Mouse (Mus musculus): ENCODE data around the gene Rab3il1.

Gene Rab3il1

GRCm38 (mm10) chr19:10058352-10058825 lies 56.9 kb downstream of the Rab3il1 start:
- in situ Hi-C loops (cut with MboI, MseI), result no loop called here

- in situ Hi-C loops (cut with MboI, MseI), result no loop called here
These were observed 57.5 kb downstream of the Rab3il1 start for GRCm38 (mm10) chr19:10058876-10059427.

- in situ Hi-C loops (cut with MboI, MseI), result no loop called here
These were observed 58.6 kb downstream of the Rab3il1 start for GRCm38 (mm10) chr19:10059911-10060567.

DNA sequence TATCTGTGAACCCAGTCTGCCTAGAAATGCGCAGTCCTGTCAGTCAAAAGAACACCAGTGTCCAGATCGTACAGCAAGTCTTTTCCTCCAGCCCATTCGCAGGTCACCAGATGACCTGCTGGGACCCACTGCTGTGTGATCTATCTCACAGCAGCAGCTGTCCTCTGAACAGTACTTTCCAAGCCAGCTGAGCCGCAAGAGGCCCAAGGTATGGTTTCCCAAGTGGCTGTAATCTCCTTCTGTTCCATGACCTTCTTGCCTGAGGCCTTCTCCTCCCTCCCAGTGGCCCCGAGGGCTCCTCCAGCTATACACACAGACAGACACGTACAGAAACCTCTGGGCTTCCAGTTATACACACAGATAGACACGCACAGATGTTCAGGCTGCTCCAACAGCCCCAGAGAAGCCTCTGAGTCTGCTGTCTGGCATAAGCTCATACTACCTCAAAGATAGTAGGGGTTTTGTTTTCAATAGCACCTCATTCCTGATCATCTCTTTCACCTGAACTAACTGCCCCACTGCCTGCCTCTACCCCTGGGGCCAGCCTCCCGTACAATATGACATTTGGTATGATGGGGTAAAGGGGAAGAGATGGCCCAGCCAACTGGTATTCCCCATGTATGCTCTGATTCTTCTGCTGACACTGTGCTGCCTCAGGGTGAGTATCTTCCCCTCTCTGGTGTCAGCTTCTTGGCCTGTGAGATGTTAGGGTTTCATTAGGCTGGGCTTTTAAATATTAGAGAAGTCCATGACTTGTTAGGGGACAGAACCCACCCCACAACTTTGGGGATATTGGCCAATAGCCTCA lies 59.5 kb downstream of the Rab3il1 start:
- in situ Hi-C loops (cut with MboI, MseI), result no loop called here

GRCm38 (mm10) chr19:10061624-10062023 lies 60.2 kb downstream of the Rab3il1 start:
- in situ Hi-C loops (cut with MboI, MseI), result no loop called here

- in situ Hi-C loops (cut with MboI, MseI), result no loop called here
These were observed 60.8 kb downstream of the Rab3il1 start for GRCm38 (mm10) chr19:10062292-10062691.

- in situ Hi-C loops (cut with MboI, MseI), result no loop called here
These were observed 61.4 kb downstream of the Rab3il1 start for GRCm38 (mm10) chr19:10062862-10063261.

DNA sequence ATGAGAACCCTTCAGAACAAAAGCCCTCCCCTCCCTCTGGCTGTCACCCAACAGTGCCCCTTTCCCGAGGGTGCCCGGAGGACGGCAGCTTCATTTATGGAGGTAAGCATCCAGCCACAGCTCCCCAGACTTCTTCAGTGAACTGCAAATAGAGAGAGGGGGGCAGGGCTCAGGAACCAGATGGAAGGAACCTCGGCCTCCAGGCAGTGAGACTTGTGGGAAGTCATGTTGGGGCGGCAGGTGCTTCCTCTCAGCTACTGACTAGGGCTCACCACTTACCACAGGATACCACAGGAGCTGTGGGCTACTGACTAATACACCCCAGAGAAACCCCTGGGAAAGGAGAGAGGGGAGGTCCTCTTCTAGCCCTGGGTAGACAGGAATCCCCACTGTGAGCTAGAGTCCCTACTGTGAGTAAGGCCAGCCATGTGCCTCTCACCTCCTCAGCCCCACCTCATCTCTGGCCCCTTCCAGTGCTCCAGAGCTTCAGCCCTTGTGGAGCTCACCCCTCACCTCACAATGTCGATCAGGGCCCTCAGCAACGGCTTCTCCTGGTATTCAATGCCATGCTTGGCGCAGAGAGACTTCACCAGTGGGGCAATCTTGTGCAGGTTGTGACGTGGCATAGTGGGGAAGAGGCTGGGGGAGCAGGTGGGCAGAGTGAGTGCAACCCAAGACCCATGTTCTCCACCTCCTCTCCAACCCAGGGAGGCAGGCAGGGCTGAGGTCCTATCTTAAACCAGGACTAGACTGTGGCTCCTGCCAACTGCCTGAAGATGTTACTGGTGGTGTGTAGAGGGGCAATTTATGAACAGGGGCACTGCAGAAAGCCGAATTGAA lies 62.9 kb downstream of the Rab3il1 start:
- in situ Hi-C loops (cut with MboI, MseI), result no loop called here

DNA sequence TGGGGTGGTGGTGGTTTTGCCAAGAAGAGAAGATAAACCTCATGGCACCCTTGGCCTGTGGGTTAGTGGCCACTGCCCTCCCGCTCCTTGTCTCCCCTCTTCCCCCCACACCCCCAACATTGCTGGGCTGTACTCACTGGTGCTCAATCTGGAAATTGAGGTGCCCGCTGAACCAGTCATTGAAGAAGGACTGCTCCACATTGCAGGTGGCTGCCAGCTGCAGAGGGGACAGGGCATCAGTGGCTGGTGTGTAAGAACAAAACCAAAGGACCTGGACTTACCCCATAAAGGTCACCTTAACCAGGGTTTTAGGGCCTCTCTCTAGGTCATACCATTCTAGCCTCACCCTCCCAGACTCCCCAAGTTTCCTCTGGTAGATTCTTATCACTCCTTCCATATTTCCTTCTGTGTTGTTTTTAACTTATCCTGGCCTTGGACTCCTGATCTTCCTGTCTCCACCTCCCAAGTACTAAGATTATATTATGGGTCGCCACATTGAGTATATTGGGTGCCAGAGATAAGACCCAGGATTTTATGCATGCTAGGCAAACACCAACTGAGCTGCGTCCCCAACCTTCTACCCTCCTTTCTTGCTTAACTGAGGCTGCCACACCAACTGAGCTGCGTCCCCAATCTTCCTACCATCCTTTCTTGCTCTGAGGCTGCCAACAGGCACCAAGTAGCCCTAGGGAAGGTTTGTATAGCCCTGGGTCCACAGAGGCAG lies 64.2 kb downstream of the Rab3il1 start:
- in situ Hi-C loops (cut with MboI, MseI), result no loop called here

DNA sequence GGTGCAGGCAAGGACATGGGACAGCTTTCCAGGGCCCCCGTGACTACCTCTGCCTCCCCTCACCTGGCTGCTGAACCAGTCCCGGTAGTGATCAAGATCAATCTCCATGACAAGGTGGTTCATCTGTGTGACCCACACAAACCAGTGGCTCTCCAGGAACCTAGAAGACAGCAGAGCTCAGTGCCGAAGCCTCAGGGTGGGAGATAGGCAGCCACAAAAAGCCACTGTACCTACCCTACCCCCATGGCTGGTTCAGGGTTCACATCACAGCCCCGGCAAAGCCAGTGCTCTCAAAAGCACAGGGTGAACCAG lies 64.7 kb downstream of the Rab3il1 start:
- in situ Hi-C loops (cut with MboI, MseI), result no loop called here

GRCm38 (mm10) chr19:10066502-10066901 lies 65.0 kb downstream of the Rab3il1 start:
- in situ Hi-C loops (cut with MboI, MseI), result no loop called here

GRCm38 (mm10) chr19:10067701-10068100 lies 66.2 kb downstream of the Rab3il1 start:
- in situ Hi-C loops (cut with MboI, MseI), result no loop called here

GRCm38 (mm10) chr19:10070186-10070980 lies 68.9 kb downstream of the Rab3il1 start:
- in situ Hi-C loops (cut with MboI, MseI), result no loop called here

GRCm38 (mm10) chr19:10071166-10071565 lies 69.7 kb downstream of the Rab3il1 start:
- in situ Hi-C loops (cut with MboI, MseI), result no loop called here

DNA sequence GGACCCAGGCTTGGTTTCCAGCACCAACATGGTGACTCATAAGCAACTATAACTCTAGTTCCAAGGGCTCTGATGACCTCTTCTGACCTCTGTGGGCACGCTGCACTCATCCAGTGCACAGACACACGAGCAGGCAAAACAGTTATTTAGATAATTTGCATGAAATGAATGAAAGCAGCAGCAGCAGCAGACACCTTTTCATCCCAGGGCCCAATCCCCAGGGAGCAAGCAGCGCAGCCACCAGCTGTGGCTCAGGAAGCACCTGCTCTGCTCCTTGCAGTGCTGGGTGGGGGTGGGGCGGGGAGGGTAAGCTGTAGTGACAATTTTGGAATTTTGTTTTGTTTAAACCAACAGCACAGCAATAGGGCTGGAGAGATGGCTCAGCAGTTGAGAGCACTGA lies 70.4 kb downstream of the Rab3il1 start:
- in situ Hi-C loops (cut with MboI, MseI), result no loop called here

GRCm38 (mm10) chr19:10073145-10073544 lies 71.7 kb downstream of the Rab3il1 start:
- in situ Hi-C loops (cut with MboI, MseI), result no loop called here

- in situ Hi-C loops (cut with MboI, MseI), result no loop called here
These were observed 76.9 kb downstream of the Rab3il1 start for GRCm38 (mm10) chr19:10078392-10078791.

DNA sequence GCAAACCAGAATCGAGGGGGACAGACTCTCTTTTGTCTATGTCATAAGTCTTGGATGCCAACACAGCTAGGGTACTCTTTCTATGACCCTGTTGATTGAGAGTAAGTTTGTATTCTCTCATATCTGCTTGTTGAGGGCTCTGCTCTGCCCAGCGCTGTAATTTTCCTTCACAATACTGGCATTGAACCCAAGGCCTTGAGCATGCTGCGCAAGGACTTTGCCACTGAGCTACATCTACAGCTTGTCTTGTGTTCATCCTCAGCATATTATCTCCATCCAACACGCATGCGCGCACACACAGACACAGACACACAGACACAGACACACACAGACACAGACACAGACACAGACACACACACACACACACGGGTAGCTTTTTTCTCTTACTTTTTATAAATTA lies 78.9 kb downstream of the Rab3il1 start:
- in situ Hi-C loops (cut with MboI, MseI), result no loop called here

- in situ Hi-C loops (cut with MboI, MseI), result no loop called here
These were observed 80.6 kb downstream of the Rab3il1 start for GRCm38 (mm10) chr19:10082105-10082504.

DNA sequence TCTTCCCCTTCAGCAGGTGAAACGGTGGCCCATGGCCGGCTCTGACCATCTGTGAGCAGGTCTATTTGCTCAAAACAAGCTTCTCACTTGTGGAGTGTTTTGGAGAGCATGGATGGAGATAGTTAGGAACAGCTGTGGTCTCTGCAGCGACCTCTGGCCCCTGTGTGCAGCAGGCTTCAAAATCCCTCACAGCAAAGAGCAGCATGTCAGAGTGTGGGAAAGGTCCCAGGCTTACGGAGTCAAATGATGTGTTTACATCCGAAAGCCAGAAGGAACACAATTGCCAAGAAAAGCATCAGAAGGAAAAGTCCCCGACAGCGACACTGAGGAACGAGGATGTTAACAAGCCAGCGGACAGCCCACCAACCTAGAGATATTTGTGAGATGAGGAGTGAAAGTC lies 84.0 kb downstream of the Rab3il1 start:
- in situ Hi-C loops (cut with MboI, MseI), result no loop called here
